Mouse (Mus musculus) G1E (cell line): Measurements from ENCODE around the gene Pknox2. TPM values are rescaled to one million over a fixed set of nuclear protein-coding genes. Genes with fewer than 3 reads are reported as not detected.

Experiments
- ATAC-seq: 2 replicates; pipeline ENCODE4 v1.8.0; 2016; ENCODE audit warnings: mild to moderate bottlenecking; ENCODE audit not compliant: insufficient number of reproducible peaks, poor library complexity, low FRiP score, severe bottlenecking; ENCODE audit errors: extremely low read depth
- DNase-seq: peaks from one replicate; pipeline ENCODE4 v3.0.0; 2012; ENCODE audit warnings: low spot score
- H3K27me3 ChIP-seq: 2 replicates; pipeline ENCODE4 v1.6.1; 2012; ENCODE audit warnings: mild to moderate bottlenecking, low read length, inconsistent platforms; ENCODE audit not compliant: insufficient read depth
- H3K36me3 ChIP-seq: replicated peaks from 2 replicates; pipeline ENCODE3; 2012; ENCODE audit warnings: mild to moderate bottlenecking, inconsistent platforms
- H3K4me1 ChIP-seq: 2 replicates; pipeline ENCODE4 v1.6.1; 2012; ENCODE audit warnings: low read depth, low read length, inconsistent platforms, mixed read lengths; ENCODE audit not compliant: insufficient read depth
- H3K4me3 ChIP-seq: 2 replicates; pipeline ENCODE4 v1.5.1; 2012; ENCODE audit warnings: low read depth, mild to moderate bottlenecking, inconsistent platforms, low read length, moderate library complexity, mixed read lengths
- H3K9me3 ChIP-seq: replicated peaks from 2 replicates; pipeline ENCODE4 v1.6.1; 2012; ENCODE audit warnings: inconsistent platforms
- CTCF ChIP-seq: IDR thresholded peaks from 2 replicates; pipeline ENCODE4 v1.5.1; 2012; ENCODE audit warnings: low read depth, low read length, inconsistent platforms, mixed read lengths
- GATA1 ChIP-seq: IDR thresholded peaks from 2 replicates; pipeline ENCODE4 v1.6.1; 2012; ENCODE audit warnings: borderline replicate concordance, low read length, inconsistent platforms, mixed read lengths
- GATA2 ChIP-seq: IDR thresholded peaks from 2 replicates; pipeline ENCODE4 v1.6.1; 2012; ENCODE audit warnings: low read depth, low read length, inconsistent platforms, borderline replicate concordance
- POLR2AphosphoS5 ChIP-seq: IDR thresholded peaks from 2 replicates; pipeline ENCODE4 v1.6.1; 2012; ENCODE audit warnings: low read depth, low read length, inconsistent platforms; ENCODE audit not compliant: insufficient replicate concordance
- TAL1 ChIP-seq: conservative IDR thresholded peaks from 2 replicates; pipeline ENCODE4 v1.6.1; 2012; ENCODE audit warnings: low read depth, low read length, inconsistent platforms, mixed read lengths
- polyA plus RNA-seq: library from polyadenylated mRNA; stranded (reverse); fragments of >175 nt; gene quantifications from 2 replicates; pipeline ENCODE4 v1.2.3, GENCODE M21; 2012
- total RNA-seq, 2 experiments: library from RNA; stranded (forward) in 1 of 2; stranded (reverse) in 1 of 2; fragments of 200-1000 nt in 1 of 2; fragments of >200 nt in 1 of 2; fragmentation: Nextera tagmentation in 1 of 2; gene quantifications; 2 replicates each; pipeline ENCODE4 v1.2.3; 2014 to 2017

Gene Pknox2
- total and polyA plus RNA-seq, 3 experiments, result 0.27 to 1.4 TPM; not detected in 1

- DNase-seq (no peak), ATAC-seq (no peak)
- TF ChIP-seq GATA2 (no peak), GATA1 (no peak)
- Histone ChIP-seq H3K4me1 (no peaks in the 10 kb centered on the region), H3K36me3 (no peaks in the 10 kb centered on the region), H3K27me3 (no peaks in the 10 kb centered on the region), H3K4me3 (no peak overlapping the region), H3K9me3 (no peaks in the 10 kb centered on the region)
These were observed 85.6 kb downstream of the Pknox2 start for GRCm38 (mm10) chr9:37061627-37062026.

- no peak for TF ChIP-seq GATA2
- no peak for TF ChIP-seq CTCF
- TF ChIP-seq TAL1, result no peak
- TF ChIP-seq GATA1, result no peak
- no peak for TF ChIP-seq POLR2AphosphoS5
- Histone ChIP-seq H3K4me1 (no peaks in the 10 kb centered on the region), H3K36me3 (no peaks in the 10 kb centered on the region), H3K4me3 (no peak overlapping the region), H3K9me3 (no peaks in the 10 kb centered on the region), H3K27me3 (no peaks in the 10 kb centered on the region; the same call in 1 of the 2 replicates)
- no peak for DNase-seq
- no peak for ATAC-seq
These were observed 92.5 kb downstream of the Pknox2 start for GRCm38 (mm10) chr9:37054703-37055102.

- Histone ChIP-seq H3K4me1 (no peaks in the 10 kb centered on the region), H3K4me3 (no peak overlapping the region), H3K9me3 (no peaks in the 10 kb centered on the region), H3K27me3 (no peaks in the 10 kb centered on the region; the same call in 1 of the 2 replicates), H3K36me3 (no peaks in the 10 kb centered on the region)
- no peak for TF ChIP-seq GATA2
- no peak for TF ChIP-seq GATA1
- TF ChIP-seq TAL1, result no peak
- TF ChIP-seq CTCF, result no peak
- TF ChIP-seq POLR2AphosphoS5, result no peak
- DNase-seq (no peak), ATAC-seq (no peak)
These were observed 93.3 kb downstream of the Pknox2 start for GRCm38 (mm10) chr9:37053601-37054512.

- TF ChIP-seq POLR2AphosphoS5 (no peak), TAL1 (no peak), CTCF (no peak), GATA2 (no peak), GATA1 (no peak)
These were observed 94.2 kb downstream of the Pknox2 start for GRCm38 (mm10) chr9:37053041-37053440.

GRCm38 (mm10) chr9:37051669-37052068 lies 95.5 kb downstream of the Pknox2 start:
- no peak for DNase-seq
- Histone ChIP-seq H3K9me3 (no peaks in the 10 kb centered on the region), H3K36me3 (no peaks in the 10 kb centered on the region), H3K27me3 (no peaks in the 10 kb centered on the region; the same call in 1 of the 2 replicates), H3K4me1 (no peaks in the 10 kb centered on the region), H3K4me3 (no peak overlapping the region)
- no peak for ATAC-seq
- no peak for TF ChIP-seq TAL1
- no peak for TF ChIP-seq GATA1
- no peak for TF ChIP-seq CTCF
- no peak for TF ChIP-seq POLR2AphosphoS5
- no peak for TF ChIP-seq GATA2

More at GRCm38 (mm10) chr9:37053041-37053440, 94.2 kb downstream of the Pknox2 start:
- Histone ChIP-seq H3K4me3 (no peak overlapping the region), H3K4me1 (no peaks in the 10 kb centered on the region), H3K27me3 (no peaks in the 10 kb centered on the region; the same call in 1 of the 2 replicates), H3K9me3 (no peaks in the 10 kb centered on the region), H3K36me3 (no peaks in the 10 kb centered on the region)
- ATAC-seq, result no peak
- no peak for DNase-seq

- no peak overlapping the region for H3K4me3 ChIP-seq
These were observed 99.7 kb downstream of the Pknox2 start for GRCm38 (mm10) chr9:37047490-37047889.

More at GRCm38 (mm10) chr9:37047490-37047889, 99.7 kb downstream of the Pknox2 start:
- DNase-seq, result no peak
- ATAC-seq, result no peak
- Histone ChIP-seq H3K9me3 (no peaks in the 10 kb centered on the region), H3K36me3 (no peaks in the 10 kb centered on the region), H3K4me1 (no peaks in the 10 kb centered on the region), H3K27me3 (no peaks in the 10 kb centered on the region)
- no peak for TF ChIP-seq TAL1
